Mouse (Mus musculus) embryo, embryonic 11 days (tissue): ENCODE results near the gene Pld4.

ENCODE experiments used
- DNase-seq: peaks from one replicate; pipeline ENCODE4 v3.0.0-alpha.2; 2015

Gene Pld4

DNA sequence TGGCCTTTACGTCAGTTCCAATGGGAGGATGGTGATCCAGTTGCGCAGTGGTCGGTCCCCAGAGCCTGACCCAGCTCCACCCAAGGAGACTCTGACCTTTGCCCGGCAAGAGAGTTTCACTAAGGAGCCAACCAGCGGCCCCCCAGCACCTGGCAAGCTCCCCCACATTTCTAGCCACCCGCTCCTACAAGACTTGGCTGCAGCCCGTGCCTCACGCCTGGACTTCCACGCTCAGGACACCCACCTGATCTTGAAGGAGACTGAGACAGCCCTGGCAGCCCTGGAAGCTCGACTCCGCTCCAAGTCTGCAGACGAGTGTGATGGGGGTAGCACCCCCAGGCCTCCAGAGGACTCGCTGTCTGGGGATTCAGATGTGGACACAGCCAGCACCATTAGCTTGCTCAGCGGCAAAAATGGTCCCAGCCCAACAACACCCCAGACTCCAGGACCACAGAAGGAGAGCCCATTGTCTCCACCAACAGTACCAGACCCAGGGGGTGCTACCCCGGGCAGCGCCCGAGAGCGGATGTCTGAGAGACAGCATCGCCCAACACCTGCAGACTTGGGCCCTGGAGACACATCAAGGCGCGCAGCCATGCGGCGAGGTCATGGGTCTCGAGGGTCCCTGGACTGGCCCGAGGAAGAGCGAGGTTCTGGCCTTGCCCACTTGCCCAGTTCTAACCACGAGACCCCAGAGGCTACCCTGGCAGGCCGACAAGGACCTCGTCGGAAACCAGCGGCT lies 22.0 kb upstream of the Pld4 start:
- no peak for DNase-seq

DNA sequence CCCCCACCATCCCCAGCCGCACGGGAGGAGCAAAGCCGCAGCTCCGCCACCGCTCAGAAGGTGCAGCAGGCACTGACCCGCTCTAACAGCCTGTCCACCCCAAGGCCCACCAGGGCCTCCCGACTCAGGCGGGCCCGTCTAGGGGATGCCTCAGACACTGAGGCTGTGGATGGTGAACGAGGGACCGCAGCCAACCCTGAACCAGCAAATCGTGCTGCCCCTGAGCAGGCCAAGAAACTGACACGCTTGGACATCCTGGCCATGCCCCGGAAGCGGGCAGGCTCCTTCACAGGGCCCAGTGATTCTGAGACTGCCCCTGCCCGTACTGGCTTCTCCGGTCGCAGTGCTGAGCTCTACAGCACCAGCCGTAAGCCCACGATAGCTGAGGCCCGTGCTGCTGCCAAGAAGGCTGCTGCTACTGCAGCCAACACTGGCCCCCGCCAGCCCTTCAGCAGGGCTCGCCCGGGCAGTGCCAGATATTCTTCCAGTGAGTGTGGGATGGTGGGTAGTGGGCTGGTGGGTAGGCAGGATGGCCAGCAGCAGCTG lies 21.4 kb upstream of the Pld4 start:
- no peak for DNase-seq

DNA sequence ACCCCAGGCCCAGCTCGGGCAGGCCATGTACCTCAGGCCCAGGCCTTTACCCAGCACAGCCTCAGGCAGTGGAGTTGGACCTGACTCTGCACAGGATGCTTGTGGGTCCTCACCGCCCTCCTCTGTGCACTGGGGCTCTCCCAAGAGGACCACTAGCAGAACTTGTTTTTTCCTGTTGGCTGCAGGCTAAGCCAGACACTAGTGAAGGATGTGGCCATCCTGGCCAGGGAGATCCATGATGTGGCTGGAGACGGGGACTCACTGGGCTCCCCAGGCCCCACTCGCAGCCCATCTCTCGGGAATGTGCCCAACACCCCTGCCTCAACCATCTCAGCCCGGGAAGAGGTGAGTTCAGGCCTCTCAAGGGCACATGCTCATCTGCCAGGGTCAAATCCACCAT lies 17.7 kb upstream of the Pld4 start:
- DNase-seq: no peak

DNA sequence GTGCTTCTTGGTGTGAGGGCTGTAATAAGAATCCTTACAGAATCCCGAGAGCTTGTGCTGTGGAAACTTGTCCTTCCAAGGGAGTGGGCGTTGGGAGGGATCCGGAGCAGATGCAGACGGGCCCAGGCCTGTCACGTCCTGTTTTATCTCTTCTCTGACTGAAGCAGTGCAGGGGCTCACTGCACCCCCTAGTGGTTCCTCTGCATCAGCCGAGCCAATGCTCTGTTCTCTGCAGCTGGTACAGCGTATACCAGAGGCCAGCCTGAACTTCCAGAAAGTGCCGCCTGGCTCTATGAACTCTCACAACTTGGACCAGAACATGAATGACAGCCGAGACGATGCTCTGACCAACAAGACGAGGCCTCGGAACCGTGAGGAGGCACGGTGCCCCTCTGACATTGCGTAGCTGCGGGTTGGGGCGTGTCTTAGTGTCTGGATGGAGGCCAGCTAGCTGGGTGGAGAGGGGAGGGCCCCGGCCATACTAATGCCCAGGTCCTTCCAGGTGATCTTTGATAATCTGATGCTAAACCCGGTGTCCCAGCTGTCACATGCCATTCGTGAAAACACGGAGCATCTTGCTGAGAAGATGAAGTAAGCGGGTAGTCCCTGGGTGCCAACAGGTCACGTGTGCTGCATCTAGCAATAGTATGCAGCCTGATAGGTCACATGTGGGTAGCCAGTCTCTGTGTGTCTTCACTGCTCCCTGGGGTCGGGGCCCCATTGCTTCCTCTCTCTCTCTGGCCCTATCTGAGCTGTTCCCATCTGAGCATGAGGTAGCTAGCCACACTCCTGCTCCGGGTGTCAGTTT lies 17.1 kb upstream of the Pld4 start:
- DNase-seq: peak; percentile 83

DNA sequence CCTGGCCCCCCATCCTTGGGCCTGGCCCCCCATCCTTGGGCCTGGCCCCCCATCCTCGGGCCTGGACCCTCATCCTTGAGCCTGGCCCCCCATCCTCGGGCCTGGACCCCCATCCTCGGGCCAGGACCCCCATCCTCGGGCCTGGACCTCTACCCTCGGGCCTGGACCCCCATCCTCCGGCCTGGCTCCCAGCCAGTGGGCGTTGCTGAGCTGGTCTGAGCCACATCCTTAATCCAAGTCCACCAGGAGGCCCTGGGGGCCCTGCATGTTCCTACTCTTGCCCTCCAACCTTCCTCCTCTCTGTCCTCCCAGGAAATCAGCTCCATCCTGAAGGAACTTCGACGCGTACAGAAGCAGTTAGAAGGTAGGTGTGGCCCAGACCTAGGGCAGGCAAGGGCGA lies 16.2 kb upstream of the Pld4 start:
- no peak for DNase-seq

DNA sequence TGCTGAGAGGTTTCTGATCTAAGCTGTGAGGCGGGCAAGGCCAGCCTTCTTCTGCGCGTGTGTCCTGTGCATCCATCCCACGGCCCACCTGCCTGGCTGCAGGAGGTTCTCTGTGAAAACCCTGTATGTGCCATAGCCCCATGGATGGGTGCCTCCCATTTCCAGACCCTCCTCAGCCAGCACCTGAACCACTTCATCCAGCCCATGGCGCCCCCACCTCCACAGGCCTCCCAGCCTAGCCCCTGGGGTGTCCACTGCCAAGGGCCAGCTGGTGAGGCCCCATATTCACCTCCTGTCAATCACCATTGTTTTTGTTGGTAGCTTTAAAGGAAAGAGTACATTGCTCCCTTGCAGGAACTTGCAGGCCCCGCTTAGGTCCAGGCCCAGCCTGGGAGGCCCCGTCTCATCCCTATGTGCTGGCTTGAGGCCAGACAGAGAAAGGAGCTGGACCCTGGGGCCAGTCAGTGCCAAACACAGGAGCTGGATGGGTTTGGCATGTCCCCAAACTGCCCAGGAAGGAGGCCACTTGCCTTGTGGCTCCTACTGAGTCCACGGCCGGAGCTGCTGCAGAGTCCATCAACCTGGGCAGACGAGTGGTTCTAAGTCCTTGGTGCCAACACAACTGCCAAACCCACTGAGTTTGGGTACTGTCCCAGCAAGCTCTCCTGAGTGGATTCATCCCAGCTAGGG lies 15.4 kb upstream of the Pld4 start:
- DNase-seq: no peak

DNA sequence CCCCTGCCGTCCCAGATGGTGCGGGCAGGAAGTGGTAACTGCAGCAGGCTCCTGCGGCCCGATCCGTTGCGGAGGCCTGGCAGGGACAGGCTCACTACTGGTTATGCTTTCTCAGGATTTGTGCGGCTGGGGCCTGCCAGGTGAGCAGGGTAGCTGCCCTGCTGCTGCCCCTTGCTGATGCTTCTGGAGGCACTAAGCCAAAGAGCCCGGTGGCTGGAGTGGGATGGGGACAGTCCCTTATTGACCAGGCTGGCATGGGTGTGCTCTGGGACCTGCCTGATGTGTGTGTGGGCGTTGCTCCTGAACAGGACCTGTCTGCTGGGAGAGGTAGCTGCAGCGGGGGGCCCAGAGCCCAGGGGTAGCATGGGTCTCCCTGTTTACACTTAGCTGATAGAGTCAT lies 14.7 kb upstream of the Pld4 start:
- no peak for DNase-seq

DNA sequence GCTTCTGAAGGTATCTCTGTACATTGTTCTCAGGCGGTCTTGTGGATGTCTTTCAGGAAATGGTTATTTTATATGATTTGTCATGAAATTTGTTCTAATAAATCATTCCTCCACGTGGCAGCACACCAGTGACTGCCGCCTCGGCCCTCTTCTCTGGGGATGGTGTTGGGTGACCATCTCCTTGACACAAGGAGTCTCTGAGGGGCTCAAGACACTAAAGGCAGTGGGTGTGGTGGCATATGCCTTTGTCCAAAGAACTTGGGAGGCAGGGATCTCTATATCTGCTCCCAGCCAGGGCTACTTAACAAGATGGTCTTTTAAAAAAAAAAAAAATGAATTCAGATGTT lies 14.0 kb upstream of the Pld4 start:
- no peak for DNase-seq

DNA sequence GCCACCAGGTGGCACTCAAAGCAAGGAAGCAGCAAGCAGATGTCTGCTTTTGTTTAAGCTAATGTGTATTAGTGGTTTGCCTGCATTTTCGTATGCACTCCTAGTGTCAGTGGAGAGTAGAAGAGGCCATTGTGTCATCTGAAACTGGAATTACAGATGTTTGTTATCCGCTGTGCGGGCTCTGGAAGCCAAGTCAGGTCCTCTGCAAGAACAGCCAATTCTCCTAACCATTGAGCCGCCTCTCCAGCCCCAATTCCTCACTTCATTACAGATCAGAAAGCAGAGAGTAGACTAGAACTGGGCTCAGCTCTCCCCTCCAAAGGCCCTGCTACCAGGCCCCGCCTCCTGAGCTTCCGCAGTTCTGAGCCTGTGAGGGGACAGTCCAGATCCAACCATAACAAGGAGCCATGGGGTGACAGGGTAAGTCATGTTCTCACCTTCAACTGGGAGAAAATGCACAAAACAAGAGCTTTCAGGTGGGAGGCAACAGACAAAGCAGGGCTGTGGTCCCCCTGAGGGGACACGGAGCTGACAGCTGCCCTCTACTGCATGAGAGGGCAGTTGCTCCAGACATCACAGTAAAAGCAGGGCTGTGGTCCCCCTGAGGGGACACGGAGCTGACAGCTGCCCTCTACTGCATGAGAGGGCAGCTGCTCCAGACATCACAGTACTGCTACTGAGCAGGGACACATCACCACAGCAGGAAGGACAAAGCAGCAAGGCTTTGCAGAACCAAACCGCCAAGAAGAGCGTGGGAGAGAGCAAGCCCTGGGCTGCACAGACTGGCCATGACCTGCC lies 13.4 kb upstream of the Pld4 start:
- DNase-seq: peak; percentile 84

DNA sequence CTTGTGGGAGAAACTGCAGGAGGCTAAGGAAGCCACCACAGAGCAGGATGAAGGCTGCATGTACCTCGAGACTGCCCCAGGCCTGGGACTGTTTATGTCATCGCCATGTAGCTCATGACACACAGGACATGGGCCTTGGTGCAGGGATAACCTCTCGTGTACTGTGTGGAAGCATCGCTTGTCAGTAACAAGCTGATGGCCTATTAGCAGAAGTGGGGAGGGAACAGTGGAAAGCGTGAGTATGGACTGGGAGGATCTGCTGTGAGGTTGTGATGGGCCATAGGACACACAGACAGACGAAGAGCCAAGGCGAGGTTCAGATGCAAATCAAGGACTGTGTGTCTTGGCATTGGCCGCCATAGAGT lies 12.9 kb upstream of the Pld4 start:
- DNase-seq: no peak

DNA sequence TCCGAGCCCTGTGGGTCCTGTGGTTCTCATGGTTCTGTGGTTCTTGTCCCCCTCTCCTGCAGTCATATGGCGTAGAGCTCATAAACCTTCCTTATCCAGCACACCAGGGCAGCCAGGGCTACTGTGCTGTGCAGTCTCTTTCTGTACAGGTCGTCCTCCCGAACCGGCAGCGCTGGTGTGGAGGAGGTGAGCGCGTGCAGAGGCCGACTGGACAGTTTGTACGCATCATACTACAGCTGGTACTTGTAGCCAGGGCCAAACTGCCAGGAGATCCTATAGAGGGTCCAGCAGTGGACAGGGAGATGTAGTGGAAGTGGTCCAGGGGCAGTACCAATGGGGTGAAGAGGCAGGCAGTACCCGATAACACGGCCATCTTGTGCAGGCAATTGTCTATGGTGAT lies 9.5 kb upstream of the Pld4 start:
- DNase-seq: no peak

DNA sequence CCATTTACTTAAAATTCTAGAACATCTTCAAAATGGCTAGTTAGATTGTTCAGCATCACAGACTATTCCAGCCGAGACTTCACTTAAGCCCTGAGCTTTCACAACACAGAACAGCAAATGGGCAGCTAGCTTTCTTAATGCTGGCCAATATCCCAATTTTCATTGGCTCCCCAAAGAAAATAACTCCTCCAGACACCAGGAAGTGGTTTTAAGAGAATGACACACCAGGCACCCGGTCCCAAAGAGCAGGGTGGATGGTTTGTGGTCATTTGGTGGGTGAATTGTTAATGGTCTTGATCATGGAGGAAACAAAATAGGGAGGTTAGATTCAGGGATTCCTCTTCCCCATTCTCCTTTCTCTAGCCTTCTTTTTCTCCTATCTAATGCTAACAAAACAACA lies 8.1 kb upstream of the Pld4 start:
- DNase-seq: no peak

DNA sequence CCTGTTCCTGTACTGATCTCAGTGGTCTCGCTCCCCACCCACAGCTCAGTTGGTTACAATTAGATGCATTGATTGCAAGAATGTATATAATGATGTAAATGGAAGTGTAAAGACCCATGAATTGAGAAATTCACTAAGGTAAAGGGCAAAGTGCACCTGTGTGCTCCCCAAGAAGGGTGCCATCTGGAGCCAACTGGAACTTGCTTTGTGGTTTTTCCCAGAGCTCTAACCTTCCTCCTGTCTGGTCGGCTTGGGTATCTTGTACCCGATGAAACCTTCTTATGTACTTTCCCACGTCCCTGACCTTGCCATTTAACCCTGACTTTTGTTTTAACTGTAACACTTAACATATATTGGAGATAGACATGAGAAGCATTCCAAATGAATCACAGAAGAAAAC lies 4.6 kb upstream of the Pld4 start:
- no peak for DNase-seq

DNA sequence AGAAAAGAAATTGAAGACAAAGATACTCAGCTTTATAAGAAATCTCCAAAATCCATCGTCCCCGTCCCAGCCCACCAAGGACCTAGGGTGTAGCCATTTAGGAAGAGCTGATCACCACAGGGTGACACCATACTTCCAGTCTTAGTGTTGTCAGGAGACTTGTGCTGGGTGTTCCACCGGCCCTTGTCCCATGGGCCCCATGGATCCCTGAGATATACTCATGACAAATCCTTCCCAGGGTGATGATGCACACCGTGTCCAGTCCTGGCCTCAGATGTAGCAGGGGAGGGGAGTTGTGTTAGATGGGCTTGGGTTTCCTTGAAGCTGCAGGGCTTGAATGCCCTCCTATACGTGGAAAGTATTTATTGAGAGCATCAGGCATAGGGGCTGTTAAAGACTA lies 2.6 kb upstream of the Pld4 start:
- no peak for DNase-seq

DNA sequence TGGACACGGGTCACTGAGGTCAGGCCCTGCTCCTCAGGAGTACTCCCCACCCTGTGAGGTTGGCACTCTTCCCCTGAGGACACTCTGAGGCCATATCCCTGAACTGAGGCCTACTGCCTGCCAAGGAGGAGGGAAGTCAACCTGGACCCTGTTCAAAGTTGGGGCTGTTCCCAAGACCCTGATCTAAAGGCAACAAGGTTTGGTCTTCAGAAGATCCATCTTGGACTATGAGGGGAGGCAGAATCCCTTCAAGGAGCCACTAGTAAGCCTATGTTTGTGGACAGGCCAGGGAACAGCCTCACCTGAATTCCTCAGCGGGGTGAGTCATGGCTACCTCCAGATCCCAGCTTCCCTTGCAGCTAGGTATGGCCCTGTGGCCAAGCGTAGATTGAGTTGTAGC lies 984 bp upstream of the Pld4 start:
- no peak for DNase-seq

DNA sequence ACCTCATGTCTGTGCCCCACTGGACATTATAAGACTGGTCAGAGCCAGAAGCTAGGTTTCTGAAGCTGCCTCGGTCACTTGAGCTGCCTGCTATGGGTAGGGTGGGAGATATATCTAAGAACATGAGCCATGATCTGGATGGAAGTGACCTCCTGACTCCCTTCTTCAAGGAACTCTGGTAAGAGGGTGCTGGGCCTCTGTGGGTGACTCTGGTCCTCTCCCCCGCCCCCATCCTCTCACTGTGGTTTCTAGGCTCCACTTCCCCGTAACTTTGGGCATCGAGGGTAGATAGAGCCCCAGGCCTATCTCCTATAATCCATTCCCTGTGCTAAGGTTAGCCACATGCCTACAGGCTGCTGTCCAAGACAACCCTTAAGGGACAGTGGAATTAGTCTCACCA lies 956 bp downstream of the Pld4 start:
- DNase-seq: no peak

DNA sequence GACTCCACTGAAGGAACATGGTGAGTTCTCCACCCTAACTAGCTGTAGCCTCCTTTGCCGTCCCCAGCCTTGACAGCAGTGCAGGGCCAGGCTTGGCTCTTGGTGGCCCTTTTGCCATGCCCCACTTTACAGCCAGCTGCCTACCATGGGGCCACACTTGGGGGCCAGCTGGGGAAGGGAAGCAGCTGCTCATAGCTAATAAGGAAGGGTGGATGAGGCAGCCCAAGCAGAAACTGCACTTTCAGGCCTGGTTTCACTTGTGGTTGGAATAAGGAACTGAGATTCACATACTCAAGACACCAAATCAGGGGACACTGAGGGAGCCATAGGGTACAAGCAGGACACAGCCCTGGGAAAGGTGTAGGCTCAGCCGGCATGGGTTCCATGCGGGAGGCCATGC lies 1.6 kb downstream of the Pld4 start:
- DNase-seq: no peak

DNA sequence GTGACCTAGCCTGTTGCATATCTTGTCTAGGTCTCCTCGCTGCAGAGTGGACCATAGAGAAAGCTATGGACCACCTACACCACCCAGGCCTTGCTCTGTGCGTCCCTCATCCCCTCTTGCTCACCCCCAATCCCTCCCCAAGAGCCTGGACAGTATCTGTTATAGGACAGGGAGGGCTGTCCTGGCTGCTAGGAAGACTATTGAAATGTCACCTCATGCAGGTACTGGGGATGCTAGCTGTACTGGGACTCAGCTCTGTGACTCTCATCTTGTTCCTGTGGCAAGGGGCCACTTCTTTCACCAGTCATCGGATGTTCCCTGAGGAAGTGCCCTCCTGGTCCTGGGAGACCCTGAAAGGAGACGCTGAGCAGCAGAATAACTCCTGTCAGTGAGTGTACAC lies 2.7 kb downstream of the Pld4 start:
- no peak for DNase-seq

DNA sequence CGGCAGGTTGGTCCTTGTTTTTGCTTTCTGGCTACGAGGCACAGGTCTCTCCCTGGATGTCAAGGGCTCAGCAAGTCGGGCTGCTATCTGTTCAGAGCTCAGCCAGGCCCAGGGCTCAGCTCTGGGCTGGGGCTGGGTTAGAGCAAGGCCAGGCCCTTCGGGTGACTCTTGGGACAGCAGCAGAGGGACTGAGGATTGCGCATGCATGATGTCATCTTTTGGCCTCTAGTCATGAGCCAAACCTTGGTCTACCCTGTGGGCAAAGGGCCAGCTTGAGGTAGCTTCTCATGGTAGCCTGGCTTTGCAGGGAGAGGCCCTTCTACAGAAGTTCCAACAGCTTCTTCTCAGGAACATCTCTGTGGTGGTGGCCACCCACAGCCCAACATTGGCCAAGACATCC lies 3.7 kb downstream of the Pld4 start:
- DNase-seq: no peak

DNA sequence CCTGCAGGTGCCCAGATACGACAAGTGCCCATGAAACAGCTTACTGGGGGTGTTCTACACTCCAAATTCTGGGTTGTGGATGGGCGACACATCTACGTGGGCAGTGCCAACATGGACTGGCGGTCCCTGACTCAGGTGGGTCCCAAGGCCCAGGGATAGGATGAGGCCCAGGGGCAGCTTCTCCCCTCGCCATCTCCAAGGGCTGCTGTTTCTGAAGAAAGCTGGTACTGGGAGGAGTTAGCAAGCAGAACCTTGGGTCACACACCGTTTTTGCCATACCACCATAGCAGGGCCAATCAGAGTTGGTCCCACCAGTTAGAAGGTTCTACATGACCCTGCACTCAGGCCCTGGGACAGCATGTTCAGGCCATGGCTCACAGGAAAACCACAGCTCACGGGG lies 4.5 kb downstream of the Pld4 start:
- no peak for DNase-seq

DNA sequence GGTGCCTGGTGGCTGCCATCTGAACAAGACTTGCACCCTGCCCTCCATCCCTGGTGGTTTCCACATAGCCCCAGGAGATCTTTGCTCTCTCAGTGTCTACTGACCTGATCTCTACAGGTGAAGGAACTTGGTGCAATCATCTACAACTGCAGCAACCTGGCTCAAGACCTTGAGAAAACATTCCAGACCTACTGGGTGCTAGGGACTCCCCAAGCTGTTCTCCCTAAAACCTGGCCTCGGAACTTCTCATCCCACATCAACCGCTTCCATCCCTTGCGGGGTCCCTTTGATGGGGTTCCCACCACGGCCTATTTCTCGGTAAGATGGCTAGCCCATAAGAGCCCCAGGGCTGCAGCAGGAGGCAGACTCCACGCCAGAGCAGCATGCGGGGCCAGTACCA lies 6.1 kb downstream of the Pld4 start:
- no peak for DNase-seq

DNA sequence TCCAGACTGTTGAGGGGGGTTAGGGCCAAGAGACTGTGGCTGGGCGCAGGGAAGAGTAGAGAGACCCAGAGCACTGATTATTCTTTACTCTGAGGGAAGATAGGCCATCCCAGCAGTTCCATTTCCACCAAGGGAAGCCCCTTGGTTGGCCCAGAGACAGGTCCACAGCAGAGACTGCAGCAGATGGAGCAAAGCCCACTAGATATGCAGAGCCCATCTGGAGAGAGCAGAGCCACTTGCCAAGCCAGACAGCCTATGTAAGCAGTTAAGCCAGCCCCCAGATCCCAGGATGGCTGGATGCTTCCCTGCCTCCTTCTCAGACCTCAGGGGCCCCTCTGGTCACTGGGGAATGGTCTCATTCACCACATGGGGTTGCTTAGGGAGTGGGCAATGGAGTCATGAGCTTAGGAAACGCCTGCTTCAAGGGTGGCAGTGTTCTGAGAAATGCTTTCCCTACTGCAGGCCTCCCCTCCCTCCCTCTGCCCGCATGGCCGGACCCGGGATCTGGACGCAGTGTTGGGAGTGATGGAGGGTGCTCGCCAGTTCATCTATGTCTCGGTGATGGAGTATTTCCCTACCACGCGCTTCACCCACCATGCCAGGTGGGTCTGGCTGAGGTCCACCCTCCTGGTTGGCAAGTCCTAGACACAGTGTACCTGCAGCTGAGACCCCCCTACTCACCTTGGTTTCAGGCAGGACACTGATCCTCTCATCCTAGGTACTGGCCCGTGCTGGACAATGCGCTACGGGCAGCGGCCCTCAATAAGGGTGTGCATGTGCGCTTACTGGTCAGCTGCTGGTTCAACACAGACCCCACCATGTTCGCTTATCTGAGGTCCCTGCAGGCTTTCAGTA lies 6.8 kb downstream of the Pld4 start:
- DNase-seq: no peak
